17 mouse cellular contexts compared by ENCODE assay signal in the genomic region with DNA sequence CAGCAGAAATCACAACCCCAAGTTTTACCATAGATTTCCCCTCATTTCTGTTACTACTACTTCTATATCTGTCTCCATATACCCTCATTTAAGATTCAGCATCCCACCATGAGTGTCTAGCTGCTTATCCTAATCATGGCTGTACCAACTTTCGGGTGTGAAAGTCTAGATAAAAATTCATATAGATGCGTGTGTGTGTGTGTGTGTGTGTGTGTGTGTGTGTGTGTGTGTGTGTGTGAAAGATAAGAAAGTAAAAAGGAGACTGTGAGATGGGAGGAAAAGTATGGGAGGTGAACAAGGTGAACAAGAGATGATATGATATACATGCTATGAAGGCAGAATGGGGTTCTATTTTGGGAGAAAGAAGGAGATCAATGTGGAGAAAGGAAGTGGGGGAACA.
DNase-seq lines count a peak whose midpoint lies in the region; ATAC-seq and TF ChIP-seq lines count a peak whose summit lies in the region.
"Had no signal": no experiment of that assay in that cellular context is flagged by ENCODE, and none has a peak within 500 bp of the region (broad histone marks: within the 10 kb centered on the region; RNA-seq: fewer than 3 reads in every experiment).

No protein-coding gene starts in this region.

- TF ChIP-seq CTCF in liver, postnatal 0 days (IDR thresholded peaks at IDR 0.05; ENCODE audit: low read depth): no peak

- ATAC-seq in erythroblast, adult 5-6 weeks (replicated peaks; ENCODE audit: low FRiP score, poor library complexity, severe bottlenecking): peak; percentile 18; the same call in 1 of the 2 replicates
- ATAC-seq in liver, embryonic 13.5 days (ENCODE audit: low read depth): peak; percentile 78
- no peak for ATAC-seq in liver, postnatal 0 days
- ATAC-seq: forebrain, postnatal 0 days had no signal

- H3K27me3 ChIP-seq in liver, embryonic 13.5 days: peaks cover 3% of the 10 kb centered on the region; the same call in 1 of the 2 replicates
- H3K27me3 ChIP-seq in liver, postnatal 0 days (ENCODE audit: insufficient read depth, low read length): no peaks in the 10 kb centered on the region
- H3K27me3 ChIP-seq: heart, embryonic 12.5 days had no signal

- H3K4me2 ChIP-seq in liver, embryonic 13.5 days: no peak overlapping the region
- H3K4me2 ChIP-seq in liver, postnatal 0 days (ENCODE audit: low read depth, low read length): no peak overlapping the region
- H3K4me2 ChIP-seq: heart, embryonic 12.5 days; hindbrain, embryonic 14.5 days had no signal

- no peak overlapping the region for H3K9ac ChIP-seq in liver, embryonic 13.5 days
- H3K9ac ChIP-seq in liver, postnatal 0 days (replicated peaks): no peak overlapping the region
- H3K9ac ChIP-seq: forebrain, postnatal 0 days; heart, embryonic 12.5 days; hindbrain, embryonic 14.5 days had no signal

- H3K27ac ChIP-seq in liver, embryonic 13.5 days: peak overlapping the region; percentile 50
- no peak overlapping the region for H3K27ac ChIP-seq in liver, postnatal 0 days (ENCODE audit: low read depth)
- H3K27ac ChIP-seq: embryonic facial prominence, embryonic 10.5 days; hindbrain, embryonic 10.5 days; hindbrain, embryonic 14.5 days had no signal

- H3K9me3 ChIP-seq in liver, embryonic 13.5 days (replicated peaks): no peaks in the 10 kb centered on the region
- no peaks in the 10 kb centered on the region for H3K9me3 ChIP-seq in liver, postnatal 0 days (ENCODE audit: low read length)
- H3K9me3 ChIP-seq: embryonic facial prominence, embryonic 10.5 days; heart, embryonic 12.5 days; hindbrain, embryonic 10.5 days had no signal

- H3K36me3 ChIP-seq in liver, embryonic 13.5 days: no peaks in the 10 kb centered on the region
- H3K36me3 ChIP-seq in liver, postnatal 0 days (replicated peaks; ENCODE audit: insufficient read depth, low read length): no peaks in the 10 kb centered on the region
- H3K36me3 ChIP-seq: embryonic facial prominence, embryonic 10.5 days; heart, embryonic 12.5 days; hindbrain, embryonic 10.5 days had no signal

- peaks cover 39% of the 10 kb centered on the region for H3K4me1 ChIP-seq in liver, embryonic 13.5 days (replicated peaks)
- no peaks in the 10 kb centered on the region for H3K4me1 ChIP-seq in liver, postnatal 0 days (ENCODE audit: insufficient read depth)
- H3K4me1 ChIP-seq: heart, embryonic 12.5 days had no signal

- no peak overlapping the region for H3K4me3 ChIP-seq in liver, embryonic 13.5 days (replicated peaks)
- no peak overlapping the region for H3K4me3 ChIP-seq in liver, postnatal 0 days (ENCODE audit: low read depth, low read length)
- H3K4me3 ChIP-seq: embryonic facial prominence, embryonic 10.5 days; erythroblast, embryonic 14.5 days; heart, embryonic 12.5 days; hindbrain, embryonic 10.5 days had no signal

- 9% methylated on average over 2 of the region's 2 CpGs for WGBS in liver, embryonic 13.5 days (ENCODE audit: insufficient replicate concordance)
- WGBS in liver, postnatal 0 days (ENCODE audit: insufficient replicate concordance): 42% methylated on average over 2 of the region's 2 CpGs

- DNase-seq in liver, embryonic 13.5 days: peak; percentile 27
- DNase-seq in liver, postnatal 0 days: no peak
- no peak for DNase-seq in lung, postnatal 25 days (ENCODE audit: low spot score)
- no peak for DNase-seq in kidney, adult 11 months
- no peak for DNase-seq in spleen, postnatal 14 days (ENCODE audit: low spot score in 2 of 2)
- DNase-seq: adrenal gland, postnatal 14 days; cerebellum, adult 11-12 months; cerebellum, adult 9-10 months; cerebellum, postnatal 36 days; forebrain, postnatal 0 days; gastrocnemius, postnatal 25 days had no signal

- peak; percentile 72; the same call in 1 of the 2 replicates for TF ChIP-seq EP300 in liver, postnatal 0 days (IDR thresholded peaks at IDR 0.05; ENCODE audit: low read depth)
